8 mouse cellular contexts compared by ENCODE assay signal in the genomic region with DNA sequence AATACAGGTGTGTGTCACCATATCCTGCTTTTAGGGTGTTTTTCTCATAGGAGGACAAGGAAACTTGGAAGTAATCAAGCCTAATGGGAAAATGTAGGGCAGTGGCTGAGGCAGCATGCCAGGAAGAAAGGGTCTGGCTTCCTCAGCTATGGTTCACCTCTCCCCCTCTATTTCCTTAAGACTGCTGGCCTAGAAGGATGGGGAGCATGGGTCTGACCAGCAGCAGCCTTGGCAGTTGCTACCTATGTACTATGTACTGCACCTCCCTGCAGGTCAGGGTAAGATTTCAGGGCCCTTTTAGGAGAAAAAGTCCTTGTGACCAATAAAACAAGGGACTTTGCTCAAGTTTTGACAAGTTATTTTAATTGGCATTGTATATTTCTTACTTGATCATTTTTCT. TPM values are rescaled to one million over a fixed set of nuclear protein-coding genes. Genes with fewer than 3 reads are reported as not detected.
DNase-seq lines count a peak whose midpoint lies in the region; ATAC-seq and TF ChIP-seq lines count a peak whose summit lies in the region.

No protein-coding gene starts in this region.

- peaks cover 66% of the 10 kb centered on the region for H3K36me3 ChIP-seq in megakaryocyte, embryonic 14.5 days (replicated peaks; ENCODE audit: low read length)
- peaks cover 41% of the 10 kb centered on the region for H3K36me3 ChIP-seq in liver, embryonic 13.5 days

- no peak for TF ChIP-seq CTCF in cerebellum, adult 2 months (IDR thresholded peaks at IDR 0.05; ENCODE audit: borderline replicate concordance, insufficient read depth, low read depth, low read length)

- H3K9ac ChIP-seq in liver, embryonic 13.5 days, result peak overlapping the region; percentile 86

- ATAC-seq in megakaryocyte, adult 5-6 weeks (ENCODE audit: poor library complexity, severe bottlenecking), result no peak
- no peak for ATAC-seq in liver, embryonic 13.5 days (ENCODE audit: low read depth)

- H3K27me3 ChIP-seq in cerebellum, adult 2 months (ENCODE audit: control insufficient read depth, insufficient read depth, low read length), result no peaks in the 10 kb centered on the region
- H3K27me3 ChIP-seq in megakaryocyte, embryonic 14.5 days (replicated peaks), result no peaks in the 10 kb centered on the region
- H3K27me3 ChIP-seq in liver, embryonic 13.5 days, result no peaks in the 10 kb centered on the region

- no peak for DNase-seq in cerebellum, adult 2 months
- no peak for DNase-seq in cerebellum, postnatal 10 days
- no peak for DNase-seq in liver, embryonic 13.5 days
- DNase-seq in thymus, postnatal 36 days, result no peak
- DNase-seq in urinary bladder, adult 18-20 months (ENCODE audit: low spot score in 2 of 2), result no peak
- DNase-seq in kidney, adult 9 months, result no peak

- TF ChIP-seq POLR2A in cerebellum, adult 2 months (IDR thresholded peaks at IDR 0.05; ENCODE audit: borderline replicate concordance, insufficient read depth, low read length), result no peak

- no peaks in the 10 kb centered on the region for H3K9me3 ChIP-seq in megakaryocyte, embryonic 14.5 days
- H3K9me3 ChIP-seq in liver, embryonic 13.5 days (replicated peaks), result no peaks in the 10 kb centered on the region

- no peaks in the 10 kb centered on the region for H3K4me1 ChIP-seq in cerebellum, adult 2 months (ENCODE audit: control insufficient read depth, insufficient read depth, low read length)
- H3K4me1 ChIP-seq in megakaryocyte, embryonic 14.5 days, result peaks cover 15% of the 10 kb centered on the region
- peaks cover 22% of the 10 kb centered on the region for H3K4me1 ChIP-seq in liver, embryonic 13.5 days (replicated peaks)

- peak overlapping the region; percentile 29 for H3K4me3 ChIP-seq in cerebellum, adult 2 months (replicated peaks; ENCODE audit: insufficient read depth, low read depth, low read length)
- peak overlapping the region; percentile 99 for H3K4me3 ChIP-seq in megakaryocyte, embryonic 14.5 days (replicated peaks)
- peak overlapping the region; percentile 87 for H3K4me3 ChIP-seq in liver, embryonic 13.5 days (replicated peaks)

- H3K27ac ChIP-seq in cerebellum, adult 2 months (ENCODE audit: insufficient read depth, low read length), result no peak overlapping the region
- H3K27ac ChIP-seq in liver, embryonic 13.5 days, result no peak overlapping the region

- peak overlapping the region; percentile 100 for H3K4me2 ChIP-seq in liver, embryonic 13.5 days

RNA-seq across cellular contexts. Expression of a gene that starts 0.8 kb away (rescaled TPM):
- 192 and 203 TPM in 2 replicates for polyA plus RNA-seq in cerebellum, adult 2 months (2012; rRNA removed)
- 50.4 and 95.7 TPM in 2 replicates for polyA plus RNA-seq in megakaryocyte, embryonic 14.5 days (2012; ENCODE audit: insufficient read depth, low replicate concordance)
- total RNA-seq in megakaryocyte, adult 5-6 weeks (2015), result 27.4 and 47.7 TPM in 2 replicates
- total RNA-seq in megakaryocyte, adult 5-6 weeks (2017), result 33.6 and 35.4 TPM in 2 replicates
- polyA plus RNA-seq in liver, embryonic 13.5 days (2015; fragmentation: Nextera tagmentation; extraction: Ambion mirVana), result 17.3 and 19.5 TPM in 2 replicates

RNA-seq across cellular contexts. Expression of a gene that starts 18.5 kb away (rescaled TPM):
- polyA plus RNA-seq in cerebellum, adult 2 months (2012; rRNA removed), result 15.2 and 15.7 TPM in 2 replicates
- polyA plus RNA-seq in megakaryocyte, embryonic 14.5 days (2012; ENCODE audit: insufficient read depth, low replicate concordance), result 9.2 and 10.4 TPM in 2 replicates
- total RNA-seq in megakaryocyte, adult 5-6 weeks (2015), result 5.4 and 5.5 TPM in 2 replicates
- 2.1 and 4.1 TPM in 2 replicates for total RNA-seq in megakaryocyte, adult 5-6 weeks (2017)
- 1.6 and 1.9 TPM in 2 replicates for polyA plus RNA-seq in liver, embryonic 13.5 days (2015; fragmentation: Nextera tagmentation; extraction: Ambion mirVana)

RNA-seq across cellular contexts. Expression of a gene that starts 28.5 kb away (rescaled TPM):
- polyA plus RNA-seq in cerebellum, adult 2 months (2012; rRNA removed), result 150 and 170 TPM in 2 replicates
- polyA plus RNA-seq in megakaryocyte, embryonic 14.5 days (2012; ENCODE audit: insufficient read depth, low replicate concordance), result 35.2 and 48.8 TPM in 2 replicates
- total RNA-seq in megakaryocyte, adult 5-6 weeks (2015), result 100 and 108 TPM in 2 replicates
- 150 and 151 TPM in 2 replicates for total RNA-seq in megakaryocyte, adult 5-6 weeks (2017)
- 51.1 and 58.1 TPM in 2 replicates for polyA plus RNA-seq in liver, embryonic 13.5 days (2015; fragmentation: Nextera tagmentation; extraction: Ambion mirVana)

RNA-seq across cellular contexts. Expression of a gene that starts 57.8 kb away (rescaled TPM):
- polyA plus RNA-seq in cerebellum, adult 2 months (2012; rRNA removed), result 23.8 and 32.3 TPM in 2 replicates
- 0.78 and 3.8 TPM in 2 replicates for polyA plus RNA-seq in megakaryocyte, embryonic 14.5 days (2012; ENCODE audit: insufficient read depth, low replicate concordance)
- 83.5 and 87.5 TPM in 2 replicates for total RNA-seq in megakaryocyte, adult 5-6 weeks (2015)
- total RNA-seq in megakaryocyte, adult 5-6 weeks (2017), result 89.8 and 96.9 TPM in 2 replicates
- 13.3 and 16.5 TPM in 2 replicates for polyA plus RNA-seq in liver, embryonic 13.5 days (2015; fragmentation: Nextera tagmentation; extraction: Ambion mirVana)

Comparison
In these comparisons a context has a peak if more than half of its experiments do, and no peak if none do; other contexts are left out.
1. H3K4me3 ChIP-seq: peak in every context shown above with its lines; median percentile 99 in megakaryocyte, embryonic 14.5 days; 87 in liver, embryonic 13.5 days; 29 in cerebellum, adult 2 months.